Mouse (Mus musculus) cortical plate, adult 2 months (tissue): ENCODE measurements around the gene Chordc1.

ENCODE experiments used
- CTCF ChIP-seq: fragments of 200-500 bp; IDR thresholded peaks from 2 replicates; pipeline ENCODE4 v1.5.1; 2011; ENCODE audit warnings: mild to moderate bottlenecking, control low read depth, low read length; ENCODE audit not compliant: insufficient read depth; ENCODE audit errors: extremely low read depth
- POLR2A ChIP-seq: fragments of 200-500 bp; IDR thresholded peaks from 2 replicates; pipeline ENCODE4 v1.6.1; 2011; ENCODE audit warnings: mild to moderate bottlenecking, low read length, control low read depth; ENCODE audit not compliant: insufficient read depth; ENCODE audit errors: extremely low read depth

- TF ChIP-seq CTCF (no peak), POLR2A (no peak)
These were observed 16.0 kb upstream of the Chordc1 start for GRCm38 (mm10) chr9:18275901-18276300.
